Mouse (Mus musculus): ENCODE measurements around the gene Anxa6. TPM values are rescaled to one million over a fixed set of nuclear protein-coding genes. Genes with fewer than 3 reads are reported as not detected.
A peak's percentile ranks its signal among the peaks of the same experiment; 100 is the strongest.

Anxa6 gene
- polyA plus RNA-seq, 1 experiment from 2014 or later: 29.6 TPM

DNA sequence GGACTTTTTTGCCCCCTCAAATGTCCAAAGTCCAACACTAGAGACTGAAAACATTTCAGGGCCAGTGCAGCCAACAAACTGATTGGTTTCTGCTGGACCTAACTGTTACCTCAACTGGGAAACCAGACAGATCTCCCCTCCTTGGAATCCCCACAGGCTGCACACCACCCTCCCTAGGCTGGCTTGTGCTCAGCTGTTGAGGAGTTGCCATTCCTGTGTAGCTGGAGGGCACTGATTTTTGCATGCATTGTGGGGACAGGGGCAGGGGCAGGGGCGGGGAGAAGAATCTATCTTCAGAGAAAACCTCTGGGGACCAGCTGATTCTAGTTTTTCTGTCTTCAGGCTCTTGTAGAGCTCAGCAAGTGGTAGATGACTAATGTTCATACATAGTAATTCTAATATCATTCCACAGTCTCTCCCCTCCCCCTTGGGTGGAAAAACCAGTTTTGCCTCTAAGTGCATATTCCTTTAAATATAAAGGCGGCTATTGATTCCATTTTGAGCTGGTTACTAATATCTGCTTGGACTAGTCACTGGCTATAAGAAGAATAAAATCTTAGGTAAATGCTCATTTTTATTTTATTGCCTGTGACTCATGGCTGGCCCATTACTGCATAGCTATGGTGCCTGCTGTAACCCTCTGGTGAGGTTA, 5.9 kb downstream of the Anxa6 start:
- no peak for ATAC-seq
- Histone ChIP-seq H3K4me2 (no peak overlapping the region), H3K27me3 (peaks cover 1% of the 10 kb centered on the region; the same call in 1 of the 2 replicates), H3K4me1 (peaks cover 47% of the 10 kb centered on the region), H3K9ac (no peak overlapping the region), H3K36me3 (ENCODE audit: poor library complexity, severe bottlenecking) (no peaks in the 10 kb centered on the region), H3K4me3 (no peak overlapping the region), H3K27ac (no peak overlapping the region), H3K9me3 (replicated peaks) (no peaks in the 10 kb centered on the region)
- WGBS: 90% methylated on average over 2 of the region's 2 CpGs

DNA sequence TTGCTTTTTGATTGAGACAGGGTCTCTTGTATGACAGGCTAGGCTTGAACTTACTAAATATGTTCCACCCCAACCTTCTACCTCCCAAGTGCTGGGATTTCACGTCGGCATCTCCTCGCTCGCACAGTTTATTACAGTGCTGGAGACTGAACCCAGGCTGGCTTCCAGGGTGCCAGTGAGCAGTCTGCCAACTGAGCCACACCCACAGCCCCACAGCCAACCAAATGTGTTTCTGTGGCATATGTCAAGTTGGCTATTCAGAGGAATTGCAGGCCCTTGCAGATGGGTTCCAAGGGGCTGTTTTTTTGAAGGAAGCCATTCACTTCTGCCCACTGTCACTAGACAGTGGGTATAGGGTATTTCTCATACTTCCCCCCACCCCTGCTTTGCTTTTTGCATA, 7.3 kb downstream of the Anxa6 start:
- no peak for ATAC-seq
- no peaks in the 10 kb centered on the region for H3K36me3 ChIP-seq (ENCODE audit: poor library complexity, severe bottlenecking)
- no peak overlapping the region; the same call in 1 of the 2 replicates for H3K27ac ChIP-seq
- no peaks in the 10 kb centered on the region for H3K9me3 ChIP-seq (replicated peaks)
- H3K9ac ChIP-seq: no peak overlapping the region
- H3K4me1 ChIP-seq: peaks cover 49% of the 10 kb centered on the region
- no peak overlapping the region for H3K4me2 ChIP-seq
- 83% methylated on average over 4 of the region's 4 CpGs for WGBS
- no peaks in the 10 kb centered on the region for H3K27me3 ChIP-seq
- H3K4me3 ChIP-seq: no peak overlapping the region

GRCm38 (mm10) chr11:55023583-55023982, 9.7 kb downstream of the Anxa6 start:
- Histone ChIP-seq H3K4me3 (no peak overlapping the region), H3K36me3 (ENCODE audit: poor library complexity, severe bottlenecking) (no peaks in the 10 kb centered on the region), H3K4me1 (peaks cover 49% of the 10 kb centered on the region), H3K27ac (peak overlapping the region; percentile 95), H3K4me2 (peak overlapping the region; percentile 38), H3K9me3 (replicated peaks) (no peaks in the 10 kb centered on the region), H3K27me3 (no peaks in the 10 kb centered on the region), H3K9ac (peak overlapping the region; percentile 21; the same call in 1 of the 2 replicates)
- 59% methylated on average over 3 of the region's 3 CpGs for WGBS
- peak; percentile 34; the same call in 1 of the 2 replicates for ATAC-seq

DNA sequence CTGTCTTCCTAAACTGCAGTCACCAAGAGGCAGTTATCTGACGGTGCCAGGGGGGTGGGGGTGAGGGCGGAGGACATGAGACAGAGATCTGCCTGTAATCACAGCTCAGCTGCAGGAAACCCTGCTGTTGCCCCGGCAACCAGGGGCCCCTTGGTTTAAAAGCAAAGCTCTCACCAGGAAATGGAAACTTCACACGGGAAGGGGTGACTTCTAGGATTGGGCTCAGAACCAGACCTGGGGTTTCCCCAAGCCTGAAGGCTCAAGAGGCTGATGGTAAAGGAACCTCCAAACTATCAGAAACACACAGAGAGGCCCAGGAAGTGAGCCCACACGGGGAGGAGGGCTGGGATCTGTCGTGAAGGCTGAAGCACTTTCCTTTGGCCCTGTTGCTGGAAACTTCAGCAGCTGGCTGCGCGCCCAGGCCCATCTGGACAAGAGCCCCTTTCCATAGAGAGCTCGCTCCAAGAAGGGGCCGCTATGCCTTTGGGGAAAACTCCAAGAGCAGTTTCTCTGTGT, 10.1 kb downstream of the Anxa6 start:
- Histone ChIP-seq H3K4me3 (no peak overlapping the region), H3K27me3 (no peaks in the 10 kb centered on the region), H3K9ac (peak overlapping the region; percentile 21; the same call in 1 of the 2 replicates), H3K27ac (peak overlapping the region; percentile 95), H3K9me3 (replicated peaks) (no peaks in the 10 kb centered on the region), H3K4me1 (peaks cover 49% of the 10 kb centered on the region), H3K4me2 (peak overlapping the region; percentile 38), H3K36me3 (ENCODE audit: poor library complexity, severe bottlenecking) (no peaks in the 10 kb centered on the region)
- 8% methylated on average over 10 of the region's 10 CpGs for WGBS
- ATAC-seq: peak; percentile 89

GRCm38 (mm10) chr11:55022508-55022907, 10.7 kb downstream of the Anxa6 start:
- peak overlapping the region; percentile 38 for H3K4me2 ChIP-seq
- 59% methylated on average over 5 of the region's 5 CpGs for WGBS
- peak overlapping the region; percentile 95 for H3K27ac ChIP-seq
- H3K9ac ChIP-seq: no peak overlapping the region
- peaks cover 49% of the 10 kb centered on the region for H3K4me1 ChIP-seq
- no peak overlapping the region for H3K4me3 ChIP-seq
- peak; percentile 17; the same call in 1 of the 2 replicates for ATAC-seq
- no peaks in the 10 kb centered on the region for H3K27me3 ChIP-seq
- no peaks in the 10 kb centered on the region for H3K9me3 ChIP-seq (replicated peaks)
- H3K36me3 ChIP-seq (ENCODE audit: poor library complexity, severe bottlenecking): no peaks in the 10 kb centered on the region

DNA sequence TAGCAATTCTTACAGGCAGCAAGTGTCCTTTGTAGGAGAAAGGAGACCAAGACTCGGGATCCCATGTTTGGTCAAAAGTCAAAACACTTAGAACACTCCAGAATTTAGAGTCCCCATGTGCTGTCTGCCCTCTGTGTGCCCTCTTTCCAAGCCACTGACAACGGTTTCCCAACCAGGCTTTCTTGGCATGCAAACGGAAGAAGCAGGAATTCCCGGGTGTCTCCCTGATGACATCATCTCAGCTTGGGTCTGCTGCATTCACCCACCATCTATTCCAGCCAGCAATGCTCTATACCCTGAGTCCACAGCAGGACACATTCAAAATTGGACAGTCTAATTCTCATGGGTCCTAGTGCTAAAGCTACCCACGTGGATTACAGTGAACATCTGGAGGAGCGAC, 11.4 kb downstream of the Anxa6 start:
- Histone ChIP-seq H3K9ac (no peak overlapping the region), H3K27ac (peak overlapping the region; percentile 95; the same call in 1 of the 2 replicates), H3K4me1 (peaks cover 49% of the 10 kb centered on the region), H3K27me3 (no peaks in the 10 kb centered on the region), H3K9me3 (replicated peaks) (no peaks in the 10 kb centered on the region), H3K4me3 (no peak overlapping the region), H3K4me2 (no peak overlapping the region), H3K36me3 (ENCODE audit: poor library complexity, severe bottlenecking) (no peaks in the 10 kb centered on the region)
- WGBS: 73% methylated on average over 6 of the region's 6 CpGs
- no peak for ATAC-seq

DNA sequence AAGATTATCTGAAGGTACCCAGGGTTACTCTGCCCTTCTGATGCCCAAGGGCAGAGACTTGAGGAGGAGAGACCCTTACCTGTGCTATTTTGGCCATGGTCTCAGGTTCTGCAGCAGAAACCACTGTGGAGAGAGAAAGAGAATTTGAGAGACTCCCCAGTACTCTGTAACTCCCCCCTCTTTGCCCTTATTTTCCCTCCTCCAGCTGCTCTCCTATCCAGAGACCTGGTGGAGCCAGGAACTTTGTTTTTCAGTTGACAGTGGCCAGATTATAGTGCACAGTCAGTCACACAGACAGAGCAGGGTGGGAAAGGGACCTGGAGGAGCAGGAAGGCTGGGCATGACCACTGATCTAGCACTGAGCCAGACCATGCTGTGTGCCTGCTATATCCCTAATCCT, 11.8 kb downstream of the Anxa6 start:
- Histone ChIP-seq H3K27me3 (no peaks in the 10 kb centered on the region), H3K9me3 (replicated peaks) (no peaks in the 10 kb centered on the region), H3K4me1 (peaks cover 48% of the 10 kb centered on the region), H3K4me2 (no peak overlapping the region), H3K36me3 (ENCODE audit: poor library complexity, severe bottlenecking) (no peaks in the 10 kb centered on the region), H3K9ac (no peak overlapping the region), H3K27ac (no peak overlapping the region), H3K4me3 (no peak overlapping the region)
- ATAC-seq: no peak

DNA sequence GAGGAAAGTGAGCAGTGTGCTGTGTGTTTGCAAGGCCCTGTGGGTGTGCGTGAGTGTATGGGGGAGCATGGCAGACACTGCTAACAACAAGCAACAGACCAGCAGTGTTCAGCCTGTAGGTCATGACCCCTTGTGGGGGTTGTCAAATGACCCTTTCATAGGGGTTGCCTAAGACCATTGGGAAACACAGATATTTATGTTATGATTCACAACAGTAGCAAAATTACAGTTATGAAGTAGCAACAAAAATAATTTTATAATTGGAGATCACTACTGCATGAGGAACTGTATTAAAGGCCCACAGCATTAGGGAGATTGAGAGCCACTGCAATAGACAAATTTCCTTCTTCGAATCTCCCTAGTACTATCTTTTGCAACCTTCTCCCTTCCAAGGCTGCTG, 13.5 kb downstream of the Anxa6 start:
- Histone ChIP-seq H3K4me2 (no peak overlapping the region), H3K36me3 (ENCODE audit: poor library complexity, severe bottlenecking) (no peaks in the 10 kb centered on the region), H3K4me1 (peaks cover 48% of the 10 kb centered on the region), H3K27me3 (no peaks in the 10 kb centered on the region), H3K4me3 (no peak overlapping the region), H3K9me3 (replicated peaks) (no peaks in the 10 kb centered on the region), H3K27ac (no peak overlapping the region), H3K9ac (no peak overlapping the region)
- 91% methylated on average over 2 of the region's 2 CpGs for WGBS
- no peak for ATAC-seq

DNA sequence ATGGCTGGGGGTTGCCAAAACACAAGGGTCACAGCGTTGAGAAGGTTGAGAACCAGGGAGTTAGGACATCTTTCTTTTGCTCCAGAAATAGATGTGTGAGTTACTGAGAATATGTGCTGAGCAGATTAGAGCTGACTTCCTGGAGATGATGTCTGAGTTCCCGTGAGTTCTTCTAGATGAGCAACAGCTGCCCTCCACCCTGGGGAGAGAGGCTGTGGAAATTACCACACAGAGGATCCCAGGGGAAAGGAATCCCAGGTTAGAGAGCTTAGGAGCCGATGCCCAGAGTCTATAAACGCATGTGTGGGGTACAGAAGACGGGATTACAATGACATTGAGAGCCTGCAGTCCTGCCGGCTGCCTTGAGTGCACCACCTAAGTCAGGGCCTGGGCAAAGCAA, 15.2 kb downstream of the Anxa6 start:
- no peaks in the 10 kb centered on the region for H3K27me3 ChIP-seq
- H3K4me2 ChIP-seq: no peak overlapping the region
- ATAC-seq: no peak
- H3K9ac ChIP-seq: no peak overlapping the region
- H3K4me1 ChIP-seq: peaks cover 31% of the 10 kb centered on the region
- no peak overlapping the region for H3K4me3 ChIP-seq
- no peak overlapping the region; the same call in 1 of the 2 replicates for H3K27ac ChIP-seq
- no peaks in the 10 kb centered on the region for H3K9me3 ChIP-seq (replicated peaks)
- H3K36me3 ChIP-seq (ENCODE audit: poor library complexity, severe bottlenecking): no peaks in the 10 kb centered on the region; the same call in 1 of the 2 replicates
- WGBS: 79% methylated on average over 6 of the region's 6 CpGs

GRCm38 (mm10) chr11:55017201-55017600, 16.0 kb downstream of the Anxa6 start:
- H3K4me3 ChIP-seq: no peak overlapping the region
- H3K27ac ChIP-seq: no peak overlapping the region
- H3K9me3 ChIP-seq (replicated peaks): no peaks in the 10 kb centered on the region
- H3K9ac ChIP-seq: no peak overlapping the region
- 77% methylated on average over 2 of the region's 2 CpGs for whole genome bisulfite sequencing
- H3K36me3 ChIP-seq (ENCODE audit: poor library complexity, severe bottlenecking): no peaks in the 10 kb centered on the region; the same call in 1 of the 2 replicates
- ATAC-seq: no peak
- H3K4me2 ChIP-seq: no peak overlapping the region
- peaks cover 23% of the 10 kb centered on the region for H3K4me1 ChIP-seq
- no peaks in the 10 kb centered on the region for H3K27me3 ChIP-seq

- H3K27me3 ChIP-seq: no peaks in the 10 kb centered on the region
- H3K27ac ChIP-seq: no peak overlapping the region
- H3K9ac ChIP-seq: no peak overlapping the region
- H3K9me3 ChIP-seq (replicated peaks): no peaks in the 10 kb centered on the region
- H3K4me2 ChIP-seq: no peak overlapping the region
- H3K36me3 ChIP-seq (ENCODE audit: poor library complexity, severe bottlenecking): no peaks in the 10 kb centered on the region; the same call in 1 of the 2 replicates
- no peak for ATAC-seq
- H3K4me3 ChIP-seq: no peak overlapping the region
- H3K4me1 ChIP-seq: peaks cover 18% of the 10 kb centered on the region
- WGBS: 57% methylated on average over 1 of the region's 1 CpGs
Observed at GRCm38 (mm10) chr11:55016758-55017157, 16.5 kb downstream of the Anxa6 start.

DNA sequence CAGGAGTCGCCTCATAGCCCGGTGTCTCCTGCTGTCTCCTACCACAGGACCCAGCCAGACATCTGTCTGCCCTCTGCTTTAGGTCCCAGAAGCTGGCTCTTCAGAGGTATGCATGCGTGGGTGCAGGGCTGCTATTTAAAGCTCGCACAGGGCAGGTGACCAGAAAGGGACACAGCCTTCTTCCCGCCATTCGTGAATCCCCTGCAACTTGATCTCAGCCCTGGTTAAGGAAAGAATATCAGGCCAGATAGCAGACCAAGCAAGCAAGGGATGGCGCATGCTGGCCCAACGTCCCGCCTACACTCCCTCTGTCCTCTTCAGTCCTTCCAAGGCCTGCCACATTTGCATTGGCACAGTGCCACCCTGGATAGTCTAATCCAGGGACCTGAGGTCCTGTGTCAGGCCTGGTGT, 17.4 kb downstream of the Anxa6 start:
- Histone ChIP-seq H3K27me3 (no peaks in the 10 kb centered on the region), H3K27ac (peak overlapping the region; percentile 62), H3K9me3 (replicated peaks) (no peaks in the 10 kb centered on the region), H3K36me3 (ENCODE audit: poor library complexity, severe bottlenecking) (peaks cover 7% of the 10 kb centered on the region), H3K4me3 (no peak overlapping the region), H3K4me1 (peaks cover 13% of the 10 kb centered on the region), H3K4me2 (no peak overlapping the region), H3K9ac (no peak overlapping the region)
- 60% methylated on average over 9 of the region's 9 CpGs for WGBS
- peak; percentile 71 for ATAC-seq

All from forebrain, embryonic 13.5 days (tissue).